Mouse (Mus musculus): ENCODE measurements around the gene Sntb2. TPM values are rescaled to one million over a fixed set of nuclear protein-coding genes. Genes with fewer than 3 reads are reported as not detected.
A peak's percentile ranks its signal among the peaks of the same experiment; 100 is the strongest.

Gene Sntb2
- polyA plus RNA-seq, 1 experiment from 2014 or later: 21.6 TPM

GRCm38 (mm10) chr8:106934226-106934977 lies 1.1 kb upstream of the Sntb2 start:
- Histone ChIP-seq H3K36me3 (ENCODE audit: control insufficient read depth, insufficient read depth, low read length) (no peaks in the 10 kb centered on the region), H3K9ac (replicated peaks; ENCODE audit: low read depth, low read length) (no peak overlapping the region), H3K9me3 (ENCODE audit: control insufficient read depth, low read depth, low read length) (no peaks in the 10 kb centered on the region), H3K4me3 (ENCODE audit: low read depth, low read length) (no peak overlapping the region), H3K27me3 (ENCODE audit: control insufficient read depth, insufficient read depth, low read length) (no peaks in the 10 kb centered on the region), H3K4me1 (ENCODE audit: control insufficient read depth, insufficient read depth, low read length) (peaks cover 17% of the 10 kb centered on the region), H3K4me2 (replicated peaks; ENCODE audit: low read depth, low read length) (no peak overlapping the region), H3K27ac (ENCODE audit: low read length) (no peak overlapping the region)
- 77% methylated on average over 15 of the region's 16 CpGs for WGBS
- no peak for ATAC-seq (ENCODE audit: insufficient number of reproducible peaks, insufficient read depth, low FRiP score, low read depth)

GRCm38 (mm10) chr8:106935899-106936477 lies 438 bp downstream of the Sntb2 start:
- Histone ChIP-seq H3K9ac (replicated peaks; ENCODE audit: low read depth, low read length) (peak overlapping the region; percentile 93), H3K9me3 (ENCODE audit: control insufficient read depth, low read depth, low read length) (no peaks in the 10 kb centered on the region), H3K27ac (ENCODE audit: low read length) (peak overlapping the region; percentile 92), H3K4me3 (ENCODE audit: low read depth, low read length) (peak overlapping the region; percentile 94), H3K4me1 (ENCODE audit: control insufficient read depth, insufficient read depth, low read length) (peaks cover 14% of the 10 kb centered on the region; the same call in 1 of the 2 replicates), H3K36me3 (ENCODE audit: control insufficient read depth, insufficient read depth, low read length) (no peaks in the 10 kb centered on the region), H3K4me2 (replicated peaks; ENCODE audit: low read depth, low read length) (peak overlapping the region; percentile 94), H3K27me3 (ENCODE audit: control insufficient read depth, insufficient read depth, low read length) (no peaks in the 10 kb centered on the region)
- peak; percentile 55 for ATAC-seq (ENCODE audit: insufficient number of reproducible peaks, insufficient read depth, low FRiP score, low read depth)
- under 1% methylated on average over 76 of the region's 76 CpGs for WGBS

GRCm38 (mm10) chr8:106936478-106937051 lies 1.0 kb downstream of the Sntb2 start:
- Histone ChIP-seq H3K4me1 (ENCODE audit: control insufficient read depth, insufficient read depth, low read length) (peaks cover 14% of the 10 kb centered on the region; the same call in 1 of the 2 replicates), H3K9me3 (ENCODE audit: control insufficient read depth, low read depth, low read length) (no peaks in the 10 kb centered on the region), H3K9ac (replicated peaks; ENCODE audit: low read depth, low read length) (peak overlapping the region; percentile 93), H3K36me3 (ENCODE audit: control insufficient read depth, insufficient read depth, low read length) (no peaks in the 10 kb centered on the region), H3K4me2 (replicated peaks; ENCODE audit: low read depth, low read length) (peak overlapping the region; percentile 94), H3K27me3 (ENCODE audit: control insufficient read depth, insufficient read depth, low read length) (no peaks in the 10 kb centered on the region), H3K4me3 (ENCODE audit: low read depth, low read length) (peak overlapping the region; percentile 94), H3K27ac (ENCODE audit: low read length) (peak overlapping the region; percentile 92)
- under 1% methylated on average over 26 of the region's 26 CpGs for WGBS
- ATAC-seq (ENCODE audit: insufficient number of reproducible peaks, insufficient read depth, low FRiP score, low read depth): peak; percentile 28; the same call in 1 of the 2 replicates

- H3K27ac ChIP-seq (ENCODE audit: low read length): 0 out of 2 replicates have a peak overlapping the region, but pooled peaks have one; percentile 33
- H3K9me3 ChIP-seq (ENCODE audit: control insufficient read depth, low read depth, low read length): no peaks in the 10 kb centered on the region
- H3K4me1 ChIP-seq (ENCODE audit: control insufficient read depth, insufficient read depth, low read length): peaks cover 13% of the 10 kb centered on the region; the same call in 1 of the 2 replicates
- peak overlapping the region; percentile 93 for H3K9ac ChIP-seq (replicated peaks; ENCODE audit: low read depth, low read length)
- H3K4me3 ChIP-seq (ENCODE audit: low read depth, low read length): peak overlapping the region; percentile 94
- WGBS: 25% methylated on average over 14 of the region's 14 CpGs
- H3K36me3 ChIP-seq (ENCODE audit: control insufficient read depth, insufficient read depth, low read length): no peaks in the 10 kb centered on the region
- H3K27me3 ChIP-seq (ENCODE audit: control insufficient read depth, insufficient read depth, low read length): no peaks in the 10 kb centered on the region
- peak overlapping the region; percentile 94 for H3K4me2 ChIP-seq (replicated peaks; ENCODE audit: low read depth, low read length)
- no peak for ATAC-seq (ENCODE audit: insufficient number of reproducible peaks, insufficient read depth, low FRiP score, low read depth)
Measured at GRCm38 (mm10) chr8:106937081-106937800, 1.7 kb downstream of the Sntb2 start.

GRCm38 (mm10) chr8:106941806-106942205 lies 6.3 kb downstream of the Sntb2 start:
- WGBS: 91% methylated on average over 3 of the region's 3 CpGs
- Histone ChIP-seq H3K27me3 (ENCODE audit: control insufficient read depth, insufficient read depth, low read length) (no peaks in the 10 kb centered on the region), H3K27ac (ENCODE audit: low read length) (no peak overlapping the region), H3K4me1 (ENCODE audit: control insufficient read depth, insufficient read depth, low read length) (peaks cover 11% of the 10 kb centered on the region; the same call in 1 of the 2 replicates), H3K36me3 (ENCODE audit: control insufficient read depth, insufficient read depth, low read length) (no peaks in the 10 kb centered on the region), H3K4me2 (replicated peaks; ENCODE audit: low read depth, low read length) (no peak overlapping the region), H3K9ac (replicated peaks; ENCODE audit: low read depth, low read length) (no peak overlapping the region), H3K4me3 (ENCODE audit: low read depth, low read length) (no peak overlapping the region), H3K9me3 (ENCODE audit: control insufficient read depth, low read depth, low read length) (no peaks in the 10 kb centered on the region)
- ATAC-seq (ENCODE audit: insufficient number of reproducible peaks, insufficient read depth, low FRiP score, low read depth): no peak

- ATAC-seq (ENCODE audit: insufficient number of reproducible peaks, insufficient read depth, low FRiP score, low read depth): no peak
- 84% methylated on average over 3 of the region's 3 CpGs for WGBS
- Histone ChIP-seq H3K9me3 (ENCODE audit: control insufficient read depth, low read depth, low read length) (no peaks in the 10 kb centered on the region), H3K9ac (replicated peaks; ENCODE audit: low read depth, low read length) (no peak overlapping the region), H3K36me3 (ENCODE audit: control insufficient read depth, insufficient read depth, low read length) (no peaks in the 10 kb centered on the region), H3K4me2 (replicated peaks; ENCODE audit: low read depth, low read length) (no peak overlapping the region), H3K4me3 (ENCODE audit: low read depth, low read length) (no peak overlapping the region), H3K27ac (ENCODE audit: low read length) (no peak overlapping the region), H3K4me1 (ENCODE audit: control insufficient read depth, insufficient read depth, low read length) (no peaks in the 10 kb centered on the region), H3K27me3 (ENCODE audit: control insufficient read depth, insufficient read depth, low read length) (no peaks in the 10 kb centered on the region)
Measured at GRCm38 (mm10) chr8:106943874-106944418, 8.4 kb downstream of the Sntb2 start.

GRCm38 (mm10) chr8:106944756-106945155 lies 9.2 kb downstream of the Sntb2 start:
- no peaks in the 10 kb centered on the region for H3K36me3 ChIP-seq (ENCODE audit: control insufficient read depth, insufficient read depth, low read length)
- no peak for ATAC-seq (ENCODE audit: insufficient number of reproducible peaks, insufficient read depth, low FRiP score, low read depth)
- H3K4me3 ChIP-seq (ENCODE audit: low read depth, low read length): no peak overlapping the region
- H3K27me3 ChIP-seq (ENCODE audit: control insufficient read depth, insufficient read depth, low read length): no peaks in the 10 kb centered on the region
- no peaks in the 10 kb centered on the region for H3K9me3 ChIP-seq (ENCODE audit: control insufficient read depth, low read depth, low read length)
- 52% methylated on average over 3 of the region's 3 CpGs for WGBS
- H3K4me2 ChIP-seq (replicated peaks; ENCODE audit: low read depth, low read length): no peak overlapping the region
- H3K9ac ChIP-seq (replicated peaks; ENCODE audit: low read depth, low read length): no peak overlapping the region
- H3K27ac ChIP-seq (ENCODE audit: low read length): no peak overlapping the region
- no peaks in the 10 kb centered on the region for H3K4me1 ChIP-seq (ENCODE audit: control insufficient read depth, insufficient read depth, low read length)

GRCm38 (mm10) chr8:106948678-106949243 lies 13.2 kb downstream of the Sntb2 start:
- no peak overlapping the region for H3K4me2 ChIP-seq (replicated peaks; ENCODE audit: low read depth, low read length)
- no peak overlapping the region for H3K9ac ChIP-seq (replicated peaks; ENCODE audit: low read depth, low read length)
- ATAC-seq (ENCODE audit: insufficient number of reproducible peaks, insufficient read depth, low FRiP score, low read depth): no peak
- no peaks in the 10 kb centered on the region for H3K36me3 ChIP-seq (ENCODE audit: control insufficient read depth, insufficient read depth, low read length)
- H3K27me3 ChIP-seq (ENCODE audit: control insufficient read depth, insufficient read depth, low read length): no peaks in the 10 kb centered on the region
- H3K4me3 ChIP-seq (ENCODE audit: low read depth, low read length): no peak overlapping the region
- 89% methylated on average over 3 of the region's 3 CpGs for WGBS
- H3K4me1 ChIP-seq (ENCODE audit: control insufficient read depth, insufficient read depth, low read length): 0 out of 2 replicates have a peak, but pooled peaks cover 3% of the 10 kb centered on the region
- no peaks in the 10 kb centered on the region for H3K9me3 ChIP-seq (ENCODE audit: control insufficient read depth, low read depth, low read length)
- H3K27ac ChIP-seq (ENCODE audit: low read length): no peak overlapping the region

Measured in stomach, embryonic 14.5 days (tissue).